Mouse (Mus musculus): Measurements from ENCODE around the gene Tchp. TPM values are rescaled to one million over a fixed set of nuclear protein-coding genes. Genes with fewer than 3 reads are reported as not detected.

The Tchp gene
- polyA plus RNA-seq, 1 experiment from 2014 or later, result 14.0 TPM

DNA sequence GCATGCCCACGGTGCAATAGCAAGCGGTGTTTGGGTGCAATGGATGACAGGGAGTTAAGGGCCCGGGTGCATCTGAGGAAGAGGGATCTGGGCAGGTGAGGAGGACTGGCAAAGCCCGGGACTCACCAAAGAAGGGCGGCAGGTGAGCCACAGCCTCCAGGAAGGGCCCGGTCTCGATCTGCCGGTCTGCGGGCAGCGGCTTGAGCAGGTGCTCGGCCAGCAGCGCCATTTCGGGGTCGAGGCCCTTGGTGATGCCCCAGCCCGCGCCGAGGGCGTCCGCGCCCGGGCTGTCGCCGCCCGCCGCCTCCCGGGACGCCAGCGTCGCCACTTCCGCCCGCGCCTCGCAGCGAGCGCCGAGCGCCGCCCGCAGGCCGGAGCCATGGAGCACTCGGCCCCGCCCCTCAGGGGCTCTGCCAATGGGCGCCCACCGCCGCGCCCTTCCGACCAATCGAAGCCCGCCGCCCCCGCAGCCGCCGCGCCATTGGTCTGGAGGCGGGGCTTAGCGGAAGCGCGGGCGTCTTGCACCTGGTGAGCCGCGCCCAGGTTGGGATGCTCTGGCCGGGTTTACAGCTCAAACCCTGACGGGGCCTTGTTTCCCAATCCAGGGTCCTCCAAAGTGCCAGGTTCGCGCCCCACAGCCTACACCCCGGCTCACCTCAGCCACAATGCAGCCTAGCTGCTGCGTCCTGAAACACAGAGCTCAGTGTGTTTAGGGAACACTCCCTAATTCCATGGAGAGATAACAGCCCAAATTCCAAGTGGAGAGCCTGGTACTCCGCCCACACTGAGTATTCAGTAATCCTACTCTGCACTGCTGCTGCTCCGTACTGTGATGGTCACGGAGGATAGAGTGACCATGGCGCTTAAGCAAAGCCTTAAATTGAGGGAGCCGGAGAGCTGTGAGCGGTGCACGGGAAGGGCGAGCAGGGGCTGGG is 16.7 kb upstream of the Tchp start, which contains the start of gene Gltp:
Gltp (minus strand) TSS at position 352 of the 935 bp plus-strand sequence.
- 0 out of 2 replicates have a peak, but pooled peaks cover 2% of the 10 kb centered on the region for H3K27me3 ChIP-seq (ENCODE audit: control insufficient read depth, insufficient read depth, low read depth, low read length)
- peaks cover 9% of the 10 kb centered on the region for H3K4me1 ChIP-seq (replicated peaks; ENCODE audit: control insufficient read depth, insufficient read depth, low read length)
- peak within 1 kb of the TSS; percentile 76 for H3K4me3 ChIP-seq (ENCODE audit: low read length)
- no peaks in the 10 kb centered on the region for H3K36me3 ChIP-seq (ENCODE audit: control insufficient read depth, insufficient read depth, low read length)
- H3K27ac ChIP-seq (ENCODE audit: low read length), result peak within 1 kb of the TSS; percentile 67
- H3K9ac ChIP-seq (ENCODE audit: low read length), result peak within 1 kb of the TSS; percentile 86
- peak within 1 kb of the TSS; percentile 95 for H3K4me2 ChIP-seq (ENCODE audit: low read depth, low read length)
- peak; percentile 97 for ATAC-seq (ENCODE audit: low read depth)
- 5% methylated on average over 62 of the region's 75 CpGs for WGBS
- no peaks in the 10 kb centered on the region for H3K9me3 ChIP-seq (ENCODE audit: control insufficient read depth, low read length)

DNA sequence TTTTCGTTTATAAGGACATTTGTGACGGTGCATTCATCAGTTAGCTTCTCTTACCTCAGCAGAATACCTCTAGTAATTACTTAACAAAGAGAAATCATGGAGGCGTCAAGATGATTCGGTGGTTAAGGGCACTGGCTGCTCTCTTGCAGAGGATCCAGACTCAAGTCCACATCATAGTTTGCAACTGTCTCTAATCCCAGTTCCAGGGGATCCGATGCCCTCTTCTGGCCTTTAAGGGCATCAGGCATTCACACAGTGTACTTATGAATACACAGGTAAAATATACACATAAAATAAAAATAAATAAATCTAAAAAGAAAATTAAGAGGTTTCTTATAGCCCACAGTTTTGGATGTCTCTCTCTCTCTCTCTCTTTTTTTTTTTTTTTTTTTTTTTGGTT is 11.8 kb upstream of the Tchp start:
- Histone ChIP-seq H3K9me3 (ENCODE audit: control insufficient read depth, low read length) (no peaks in the 10 kb centered on the region), H3K4me1 (replicated peaks; ENCODE audit: control insufficient read depth, insufficient read depth, low read length) (peaks cover 3% of the 10 kb centered on the region), H3K9ac (ENCODE audit: low read length) (no peak overlapping the region), H3K27ac (ENCODE audit: low read length) (no peak overlapping the region), H3K4me2 (ENCODE audit: low read depth, low read length) (no peak overlapping the region), H3K36me3 (ENCODE audit: control insufficient read depth, insufficient read depth, low read length) (no peaks in the 10 kb centered on the region), H3K27me3 (ENCODE audit: control insufficient read depth, insufficient read depth, low read depth, low read length) (0 out of 2 replicates have a peak, but pooled peaks cover 2% of the 10 kb centered on the region), H3K4me3 (ENCODE audit: low read length) (no peak overlapping the region)
- ATAC-seq (ENCODE audit: low read depth), result no peak
- 53% methylated on average over 5 of the region's 5 CpGs for WGBS

DNA sequence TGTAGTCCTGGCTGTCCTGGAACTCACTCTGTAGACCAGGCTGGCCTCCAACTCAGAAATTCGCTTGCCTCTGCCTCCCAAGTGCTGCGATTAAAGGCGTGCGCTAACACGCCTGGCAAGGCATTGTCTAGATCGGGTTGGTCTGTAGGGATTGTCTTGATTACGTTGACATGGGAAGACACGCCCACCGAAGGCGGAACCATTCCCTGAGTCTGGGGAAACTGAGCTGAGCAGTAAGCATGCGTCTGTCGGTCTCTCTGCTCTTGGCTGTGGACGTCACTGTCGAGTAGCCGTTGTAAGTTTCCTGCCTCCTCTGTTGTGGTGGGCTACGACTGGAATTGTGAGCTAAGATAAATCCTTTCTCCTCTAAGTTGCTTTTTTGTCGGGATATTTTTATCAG is 10.6 kb upstream of the Tchp start:
- WGBS, result 77% methylated on average over 17 of the region's 17 CpGs
- no peak overlapping the region for H3K9ac ChIP-seq (ENCODE audit: low read length)
- H3K4me1 ChIP-seq (replicated peaks; ENCODE audit: control insufficient read depth, insufficient read depth, low read length), result no peaks in the 10 kb centered on the region
- no peak overlapping the region for H3K27ac ChIP-seq (ENCODE audit: low read length)
- H3K9me3 ChIP-seq (ENCODE audit: control insufficient read depth, low read length), result no peaks in the 10 kb centered on the region
- no peak overlapping the region for H3K4me3 ChIP-seq (ENCODE audit: low read length)
- no peaks in the 10 kb centered on the region for H3K36me3 ChIP-seq (ENCODE audit: control insufficient read depth, insufficient read depth, low read length)
- H3K4me2 ChIP-seq (ENCODE audit: low read depth, low read length), result no peak overlapping the region
- 0 out of 2 replicates have a peak, but pooled peaks cover 2% of the 10 kb centered on the region for H3K27me3 ChIP-seq (ENCODE audit: control insufficient read depth, insufficient read depth, low read depth, low read length)
- ATAC-seq (ENCODE audit: low read depth), result no peak

DNA sequence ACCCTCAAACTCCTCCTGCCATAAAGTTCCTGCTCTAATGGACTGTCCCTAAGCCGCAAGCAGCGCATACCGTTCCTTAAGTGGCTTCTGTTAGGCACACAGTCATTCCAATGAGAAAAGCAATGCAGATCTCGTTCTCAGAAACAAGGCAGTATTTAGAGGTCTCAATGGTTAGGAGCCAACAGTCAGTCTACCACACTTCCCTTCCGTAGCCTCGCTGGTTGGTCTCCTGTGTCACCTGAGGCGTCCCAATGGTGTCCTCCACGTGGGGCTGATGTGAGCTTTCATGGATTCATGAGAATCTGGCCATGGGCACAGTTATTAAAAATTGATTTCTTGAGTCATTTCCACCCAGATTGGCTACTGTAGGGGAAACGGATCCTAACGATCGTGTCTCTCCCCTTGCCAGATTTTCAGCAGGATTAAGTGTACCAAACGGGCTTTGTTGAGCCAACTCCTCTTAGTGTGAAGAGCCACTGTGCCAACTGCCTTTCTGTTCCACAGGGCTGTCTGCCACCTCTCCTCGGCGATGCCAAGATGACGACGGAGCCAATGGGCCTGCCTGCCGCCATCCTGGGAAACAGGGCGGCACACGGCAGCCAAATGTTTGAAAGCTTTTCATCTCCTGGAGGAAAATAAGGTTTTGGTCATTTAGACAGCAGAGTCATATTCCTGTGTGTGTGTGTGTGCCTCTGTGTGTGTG is 9.4 kb upstream of the Tchp start:
- 81% methylated on average over 19 of the region's 19 CpGs for WGBS
- no peaks in the 10 kb centered on the region for H3K9me3 ChIP-seq (ENCODE audit: control insufficient read depth, low read length)

DNA sequence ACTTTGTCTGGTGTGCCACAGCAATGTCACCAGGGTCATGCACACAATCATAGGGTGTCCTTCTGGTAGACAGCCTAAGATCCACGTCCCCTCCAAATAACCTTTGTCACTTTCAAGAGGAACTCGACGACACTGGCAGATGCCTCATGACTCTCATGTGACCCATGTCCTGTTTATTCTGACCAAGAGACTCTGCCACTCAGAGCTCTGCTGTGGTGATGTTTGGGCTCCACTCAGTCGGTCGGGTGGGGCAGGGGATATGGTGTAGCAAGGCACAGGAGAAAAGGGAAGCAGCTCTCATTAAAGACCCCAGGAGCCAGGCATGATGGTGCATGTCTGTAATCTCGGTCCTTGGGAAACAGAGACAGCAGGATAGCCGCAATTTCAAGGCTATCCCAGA is 8.5 kb upstream of the Tchp start:
- ATAC-seq (ENCODE audit: low read depth), result 0 out of 2 replicates have a peak, but pooled peaks have one; percentile 43
- Histone ChIP-seq H3K4me2 (ENCODE audit: low read depth, low read length) (no peak overlapping the region), H3K9ac (ENCODE audit: low read length) (no peak overlapping the region), H3K4me3 (ENCODE audit: low read length) (no peak overlapping the region), H3K9me3 (ENCODE audit: control insufficient read depth, low read length) (no peaks in the 10 kb centered on the region), H3K27ac (ENCODE audit: low read length) (no peak overlapping the region), H3K27me3 (ENCODE audit: control insufficient read depth, insufficient read depth, low read depth, low read length) (no peaks in the 10 kb centered on the region), H3K36me3 (ENCODE audit: control insufficient read depth, insufficient read depth, low read length) (no peaks in the 10 kb centered on the region), H3K4me1 (replicated peaks; ENCODE audit: control insufficient read depth, insufficient read depth, low read length) (no peaks in the 10 kb centered on the region)
- WGBS, result 42% methylated on average over 7 of the region's 7 CpGs

More for the DNA sequence above, 9.4 kb upstream of the Tchp start:
- H3K4me3 ChIP-seq (ENCODE audit: low read length), result no peak overlapping the region
- no peak overlapping the region for H3K9ac ChIP-seq (ENCODE audit: low read length)
- H3K4me1 ChIP-seq (replicated peaks; ENCODE audit: control insufficient read depth, insufficient read depth, low read length), result no peaks in the 10 kb centered on the region
- no peaks in the 10 kb centered on the region for H3K36me3 ChIP-seq (ENCODE audit: control insufficient read depth, insufficient read depth, low read length)
- H3K4me2 ChIP-seq (ENCODE audit: low read depth, low read length), result no peak overlapping the region
- no peak overlapping the region for H3K27ac ChIP-seq (ENCODE audit: low read length)
- H3K27me3 ChIP-seq (ENCODE audit: control insufficient read depth, insufficient read depth, low read depth, low read length), result no peaks in the 10 kb centered on the region
- no peak for ATAC-seq (ENCODE audit: low read depth)

DNA sequence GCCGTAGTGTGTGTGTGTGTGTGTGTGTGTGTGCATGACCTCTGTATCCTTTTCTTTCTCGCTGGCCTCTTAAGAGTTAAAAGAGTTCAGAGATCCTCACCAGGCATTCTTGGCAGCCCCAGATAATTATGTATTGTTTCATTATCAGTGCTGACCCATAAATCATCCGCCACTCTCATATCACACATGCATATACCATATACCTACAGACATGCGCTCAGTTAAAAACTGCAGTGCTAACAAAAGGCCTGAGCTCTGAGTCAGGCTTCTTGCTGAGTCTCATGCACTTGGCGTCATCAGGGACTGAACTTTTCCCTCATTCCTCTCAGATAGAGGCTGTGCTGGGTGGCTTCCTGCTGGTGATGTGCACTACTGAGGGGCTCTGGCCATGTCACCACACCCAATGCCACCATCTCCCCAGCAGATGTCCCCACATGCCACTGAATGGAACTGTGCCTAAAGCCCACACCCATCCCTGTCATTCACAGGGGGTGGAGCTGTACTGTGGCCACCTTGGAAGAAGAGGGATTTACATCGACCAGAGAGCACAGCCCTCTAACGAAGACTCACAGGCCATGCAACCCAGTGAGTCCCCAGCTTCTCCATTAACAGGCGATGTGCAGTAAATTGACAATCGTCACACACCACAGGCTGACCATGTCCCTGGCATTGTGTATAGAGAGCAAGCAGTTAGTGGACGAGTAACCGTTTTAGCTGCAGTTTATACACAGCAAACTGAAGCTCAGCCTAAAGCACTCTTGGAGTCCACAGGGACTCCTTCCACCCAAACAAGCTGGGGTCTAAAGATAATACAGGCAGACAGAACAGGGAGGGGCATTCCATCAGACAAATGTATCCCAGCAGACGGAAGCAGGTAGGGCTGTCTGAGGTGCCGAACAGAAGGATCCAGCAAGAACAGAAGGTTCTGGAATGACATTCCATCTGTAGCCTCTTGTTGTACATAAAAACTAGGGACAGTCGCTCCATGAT is 4.9 kb upstream of the Tchp start:
- no peak overlapping the region for H3K4me2 ChIP-seq (ENCODE audit: low read depth, low read length)
- no peaks in the 10 kb centered on the region for H3K36me3 ChIP-seq (ENCODE audit: control insufficient read depth, insufficient read depth, low read length)
- WGBS, result 53% methylated on average over 14 of the region's 14 CpGs
- peak; percentile 55; the same call in 1 of the 2 replicates for ATAC-seq (ENCODE audit: low read depth)
- H3K9me3 ChIP-seq (ENCODE audit: control insufficient read depth, low read length), result no peaks in the 10 kb centered on the region
- H3K27me3 ChIP-seq (ENCODE audit: control insufficient read depth, insufficient read depth, low read depth, low read length), result no peaks in the 10 kb centered on the region
- H3K4me1 ChIP-seq (replicated peaks; ENCODE audit: control insufficient read depth, insufficient read depth, low read length), result no peaks in the 10 kb centered on the region
- H3K27ac ChIP-seq (ENCODE audit: low read length), result no peak overlapping the region
- H3K4me3 ChIP-seq (ENCODE audit: low read length), result no peak overlapping the region
- H3K9ac ChIP-seq (ENCODE audit: low read length), result no peak overlapping the region

DNA sequence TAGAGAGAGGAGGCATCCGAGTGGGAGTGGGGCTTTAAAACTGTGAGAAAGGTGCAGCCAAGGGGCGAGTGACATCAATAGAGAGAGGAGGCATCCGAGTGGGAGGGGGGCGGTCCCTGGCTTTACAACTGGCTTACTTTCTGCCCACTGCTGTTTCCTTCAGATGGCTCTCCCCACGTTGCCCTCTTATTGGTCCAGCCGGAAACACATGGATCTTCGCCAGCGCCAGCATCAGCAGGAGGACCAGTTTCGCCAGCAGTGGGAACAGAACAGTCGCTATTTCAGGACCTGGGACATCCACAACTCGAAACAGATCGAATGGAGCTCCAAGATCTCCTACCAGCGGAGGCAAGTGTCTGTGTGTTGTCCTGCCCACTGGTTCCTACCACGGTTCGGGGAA is 931 bp downstream of the Tchp start:
- WGBS, result 55% methylated on average over 15 of the region's 15 CpGs
- Histone ChIP-seq H3K36me3 (ENCODE audit: control insufficient read depth, insufficient read depth, low read length) (peaks cover 15% of the 10 kb centered on the region), H3K27me3 (ENCODE audit: control insufficient read depth, insufficient read depth, low read depth, low read length) (no peaks in the 10 kb centered on the region), H3K9ac (ENCODE audit: low read length) (peak overlapping the region; percentile 87), H3K27ac (ENCODE audit: low read length) (no peak overlapping the region), H3K4me3 (ENCODE audit: low read length) (peak overlapping the region; percentile 94), H3K4me1 (replicated peaks; ENCODE audit: control insufficient read depth, insufficient read depth, low read length) (peaks cover 6% of the 10 kb centered on the region), H3K4me2 (ENCODE audit: low read depth, low read length) (peak overlapping the region; percentile 57), H3K9me3 (ENCODE audit: control insufficient read depth, low read length) (no peaks in the 10 kb centered on the region)
- ATAC-seq (ENCODE audit: low read depth), result no peak

DNA sequence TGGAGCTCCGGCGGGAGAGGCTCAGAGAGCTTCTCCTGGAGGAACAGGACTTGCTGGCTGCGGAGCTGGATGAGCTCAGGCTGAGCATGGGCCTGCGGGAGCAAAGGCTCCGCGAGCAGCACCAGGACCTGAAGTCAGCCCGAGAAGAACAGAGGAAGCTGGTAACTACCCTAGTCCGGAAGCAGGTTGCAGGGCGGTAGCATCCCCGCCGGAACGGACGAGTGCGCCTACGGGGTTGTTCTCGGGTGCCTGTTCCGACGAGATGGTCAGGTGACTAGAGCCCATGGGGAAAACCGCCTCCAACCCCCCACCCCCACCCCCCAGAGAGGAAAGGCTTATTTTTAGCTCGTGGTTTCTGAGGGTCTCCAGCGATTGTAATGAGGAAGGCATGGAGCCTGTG is 1.8 kb downstream of the Tchp start:
- ATAC-seq (ENCODE audit: low read depth), result no peak
- H3K36me3 ChIP-seq (ENCODE audit: control insufficient read depth, insufficient read depth, low read length), result peaks cover 17% of the 10 kb centered on the region
- no peak overlapping the region for H3K4me2 ChIP-seq (ENCODE audit: low read depth, low read length)
- WGBS, result 89% methylated on average over 21 of the region's 21 CpGs
- no peaks in the 10 kb centered on the region for H3K27me3 ChIP-seq (ENCODE audit: control insufficient read depth, insufficient read depth, low read depth, low read length)
- H3K4me1 ChIP-seq (replicated peaks; ENCODE audit: control insufficient read depth, insufficient read depth, low read length), result peaks cover 6% of the 10 kb centered on the region
- H3K9ac ChIP-seq (ENCODE audit: low read length), result no peak overlapping the region
- no peaks in the 10 kb centered on the region for H3K9me3 ChIP-seq (ENCODE audit: control insufficient read depth, low read length)
- H3K4me3 ChIP-seq (ENCODE audit: low read length), result no peak overlapping the region
- no peak overlapping the region for H3K27ac ChIP-seq (ENCODE audit: low read length)

Measured in lung, embryonic 16.5 days (tissue).